ENCODE assay signal across 8 mouse cellular contexts in the genomic region with DNA sequence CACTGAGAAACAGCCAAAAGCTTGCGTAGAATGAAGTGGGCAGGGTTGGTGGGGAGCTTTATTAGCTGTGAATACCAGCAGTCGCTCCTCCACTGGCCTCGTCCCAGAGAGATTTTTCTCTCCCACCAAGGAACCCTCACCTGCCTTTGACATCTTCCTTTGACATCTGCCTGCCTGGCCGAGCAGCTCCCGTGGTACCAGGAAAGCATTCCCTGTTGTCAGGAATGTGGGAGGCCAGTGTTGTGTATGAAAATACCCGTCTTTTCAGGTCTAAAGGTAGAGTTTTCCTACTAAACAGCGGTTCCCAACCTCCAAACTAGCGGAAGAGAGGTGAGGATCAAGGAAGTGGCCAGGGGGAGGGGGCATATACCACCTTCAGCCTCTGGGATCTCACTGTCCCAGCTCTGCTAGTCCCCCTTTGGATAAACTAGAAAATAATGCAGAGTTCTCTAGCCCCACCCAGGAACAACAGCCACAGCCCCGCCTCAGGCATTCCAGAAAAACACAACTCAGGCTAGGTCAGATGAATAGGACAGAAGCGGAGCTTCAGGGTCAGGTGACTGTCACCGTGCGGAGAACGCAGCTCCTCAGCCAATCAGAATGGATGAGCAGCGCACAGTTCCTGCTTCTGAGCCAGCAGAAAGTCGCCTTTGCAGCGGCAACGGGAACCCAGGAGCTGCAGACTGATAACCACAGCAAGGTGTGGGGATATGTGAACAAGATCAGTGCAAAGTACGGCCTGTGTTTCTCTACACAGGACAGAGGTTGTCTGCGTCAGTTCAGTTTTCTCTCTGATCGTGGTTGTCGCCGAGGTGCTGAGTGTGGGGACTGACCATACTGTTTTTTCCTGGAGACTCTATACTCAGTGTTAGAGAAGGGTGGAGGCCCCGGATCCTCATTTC. TPM values are rescaled to one million over a fixed set of nuclear protein-coding genes. Genes with fewer than 3 reads are reported as not detected.
DNase-seq lines count a peak whose midpoint lies in the region; TF ChIP-seq lines count a peak whose summit lies in the region.

No protein-coding gene starts in this region.

- TF ChIP-seq CTCF in left cerebral cortex, adult 2 months (IDR thresholded peaks at IDR 0.05): no peak; the same call in 1 of the 2 replicates

- peak; percentile 80 for DNase-seq in adrenal gland, adult 8-10 months
- DNase-seq in embryo, embryonic 10 days (ENCODE audit: low spot score): peak; percentile 86
- peak; percentile 24 for DNase-seq in gastrocnemius, postnatal 10 days
- peak; percentile 89 for DNase-seq in induced T-regulatory cell, adult 2 months (ENCODE audit: low read depth)
- DNase-seq in left cerebral cortex, adult 2 months (ENCODE audit: extremely low spot score in 1 of 2, low spot score in 2 of 2): peak; percentile 69 to 78
- DNase-seq in lung, postnatal 36 days: peak; percentile 79
- peak; percentile 87 for DNase-seq in right cerebral cortex, adult 18-20 months
- DNase-seq in thymus, postnatal 4 days: peak; percentile 78

- peak overlapping the region; percentile 55 for H3K4me3 ChIP-seq in left cerebral cortex, adult 2 months

- H3K27ac ChIP-seq in left cerebral cortex, adult 2 months: peak overlapping the region; percentile 82

- intact Hi-C loops in left cerebral cortex, adult 2 months (cut with DNase I): no loop called here

RNA-seq across cellular contexts. Expression of a gene that starts 20.0 kb away (rescaled TPM):
- total RNA-seq in adrenal gland, adult 8-10 months (2022): 10 to 100 TPM; 22.6 to 31.6 (median 27.9) TPM
- 10 to 100 TPM; 10.5 to 15.4 TPM for total RNA-seq in gastrocnemius, postnatal 10 days (2021)
- 10 to 100 TPM; 25.3 to 28.6 TPM for total RNA-seq in left cerebral cortex, adult 2 months (2021)

RNA-seq across cellular contexts. Expression of a gene that starts 32.3 kb away (rescaled TPM):
- total RNA-seq in adrenal gland, adult 8-10 months (2022): 10 to 100 TPM; 13.7 to 23.9 (median 20.8) TPM
- 10 to 100 TPM in 1 of 2 experiments, 1 to 10 TPM in 1; 8.5 to 10.2 TPM for total RNA-seq in gastrocnemius, postnatal 10 days (2021)
- 10 to 100 TPM; 13.1 to 14.0 TPM for total RNA-seq in left cerebral cortex, adult 2 months (2021)

Comparison
In these comparisons a context has a peak if more than half of its experiments do, and no peak if none do; other contexts are left out.
1. Peak in every context shown above with its lines: DNase-seq, H3K4me3 ChIP-seq and H3K27ac ChIP-seq.
2. DNase-seq: peak in every context shown above with its lines; median percentile 89 in induced T-regulatory cell, adult 2 months; 87 in right cerebral cortex, adult 18-20 months; 86 in embryo, embryonic 10 days; 80 in adrenal gland, adult 8-10 months; 79 in lung, postnatal 36 days; 78 in thymus, postnatal 4 days; 74 in left cerebral cortex, adult 2 months; 24 in gastrocnemius, postnatal 10 days.